Mouse (Mus musculus) intestine, embryonic 16.5 days (tissue): ENCODE data around the gene Nfkbie. TPM values are rescaled to one million over a fixed set of nuclear protein-coding genes. Genes with fewer than 3 reads are reported as not detected.
A peak's percentile ranks its signal among the peaks of the same experiment; 100 is the strongest.

Experiments
- ATAC-seq: fragments of 200-750 bp; cut with Nextera tagmentation; 2 replicates; pipeline ENCODE4 v1.8.0; 2017; ENCODE audit warnings: moderate TSS enrichment, moderate library complexity
- H3K27ac ChIP-seq: fragments of 300-500 bp; sonication (generic); 2 replicates; pipeline ENCODE4 v1.5.1; 2014; ENCODE audit warnings: mild to moderate bottlenecking, low read length
- H3K27me3 ChIP-seq: fragments of 300-500 bp; sonication (generic); replicated peaks from 2 replicates; pipeline ENCODE4 v1.6.1; 2014; ENCODE audit warnings: low read length, control low read depth, mixed read lengths; ENCODE audit not compliant: control insufficient read depth, insufficient read depth
- H3K36me3 ChIP-seq: fragments of 300-500 bp; sonication (generic); 2 replicates; pipeline ENCODE4 v1.6.1; 2014; ENCODE audit warnings: low read length, control low read depth; ENCODE audit not compliant: control insufficient read depth, insufficient read depth
- H3K4me1 ChIP-seq: fragments of 300-500 bp; sonication (generic); 2 replicates; pipeline ENCODE4 v1.6.1; 2014; ENCODE audit warnings: low read length, control low read depth, mixed read lengths; ENCODE audit not compliant: control insufficient read depth, insufficient read depth
- H3K4me2 ChIP-seq: fragments of 300-500 bp; sonication (generic); 2 replicates; pipeline ENCODE4 v1.6.1; 2014; ENCODE audit warnings: low read depth, low read length, control low read depth
- H3K4me3 ChIP-seq: fragments of 300-500 bp; sonication (generic); 2 replicates; pipeline ENCODE4 v1.5.1; 2014; ENCODE audit warnings: mild to moderate bottlenecking, low read length
- H3K9ac ChIP-seq: fragments of 300-500 bp; sonication (generic); 2 replicates; pipeline ENCODE4 v1.6.1; 2014; ENCODE audit warnings: low read depth, low read length
- H3K9me3 ChIP-seq: fragments of 300-500 bp; sonication (generic); 2 replicates; pipeline ENCODE4 v1.6.1; 2016; ENCODE audit warnings: low read length, control low read depth; ENCODE audit not compliant: control insufficient read depth
- WGBS: fragments of 180-500 bp; shearing (Covaris S2); extraction: QIAGEN DNeasy Blood & Tissue Kit; methylation state at CpG from one replicate; pipeline ENCODE4 v1.1.7; 2014; 5-methylcytosine and 5-hydroxymethylcytosine counted together
- polyA plus RNA-seq: library from polyadenylated mRNA; unstranded; fragments of >200 nt; fragmentation: Nextera tagmentation; extraction: Ambion mirVana; gene quantifications from 2 replicates; pipeline ENCODE4 v1.2.1, GENCODE M21; 2015

Gene Nfkbie
- 5.0 and 5.5 TPM in 2 replicates for polyA plus RNA-seq

- Histone ChIP-seq H3K27me3 (peaks cover 9% of the 10 kb centered on the region), H3K9ac (peak within 1 kb of the TSS; percentile 74), H3K4me3 (peak within 1 kb of the TSS; percentile 72), H3K36me3 (no peaks in the 10 kb centered on the region), H3K9me3 (no peaks in the 10 kb centered on the region), H3K4me2 (peak within 1 kb of the TSS; percentile 94), H3K27ac (no peak within 1 kb of the TSS), H3K4me1 (peaks cover 11% of the 10 kb centered on the region; the same call in 1 of the 2 replicates)
- under 1% methylated on average over 45 of the region's 45 CpGs for WGBS
- peak; percentile 88 for ATAC-seq
Measured at GRCm38 (mm10) chr17:45555452-45556106, at the start of gene Nfkbie. Nfkbie (plus strand) TSS chr17:45555703.

- WGBS = 71% methylated on average over 6 of the region's 6 CpGs
Measured at GRCm38 (mm10) chr17:45505941-45506465, 49.5 kb upstream of the Nfkbie start.

GRCm38 (mm10) chr17:45506700-45507189 is 48.8 kb upstream of the Nfkbie start, which contains the start of gene Aars2:
Aars2 (plus strand) TSS chr17:45506841.
- ATAC-seq = peak; percentile 95
- Histone ChIP-seq H3K27me3 (no peaks in the 10 kb centered on the region), H3K9me3 (no peaks in the 10 kb centered on the region), H3K4me1 (peaks cover 3% of the 10 kb centered on the region; the same call in 1 of the 2 replicates), H3K27ac (peak within 1 kb of the TSS; percentile 80), H3K36me3 (0 out of 2 replicates have a peak, but pooled peaks cover 2% of the 10 kb centered on the region), H3K4me2 (peak within 1 kb of the TSS; percentile 37), H3K9ac (peak within 1 kb of the TSS; percentile 87), H3K4me3 (peak within 1 kb of the TSS; percentile 96)
- under 1% methylated on average over 42 of the region's 42 CpGs for WGBS

More at GRCm38 (mm10) chr17:45505941-45506465, 49.5 kb upstream of the Nfkbie start:
- Histone ChIP-seq H3K36me3 (0 out of 2 replicates have a peak, but pooled peaks cover 2% of the 10 kb centered on the region), H3K9ac (no peak overlapping the region), H3K9me3 (no peaks in the 10 kb centered on the region), H3K4me1 (peaks cover 3% of the 10 kb centered on the region; the same call in 1 of the 2 replicates), H3K4me2 (no peak overlapping the region), H3K27ac (no peak overlapping the region), H3K4me3 (no peak overlapping the region), H3K27me3 (no peaks in the 10 kb centered on the region)
- ATAC-seq = no peak

- no peak for ATAC-seq
- Histone ChIP-seq H3K4me3 (no peak overlapping the region), H3K4me2 (no peak overlapping the region), H3K27ac (no peak overlapping the region), H3K36me3 (0 out of 2 replicates have a peak, but pooled peaks cover 6% of the 10 kb centered on the region), H3K9ac (no peak overlapping the region), H3K9me3 (no peaks in the 10 kb centered on the region), H3K27me3 (no peaks in the 10 kb centered on the region), H3K4me1 (0 out of 2 replicates have a peak, but pooled peaks cover 3% of the 10 kb centered on the region)
- 91% methylated on average over 4 of the region's 4 CpGs for WGBS
Measured at GRCm38 (mm10) chr17:45510871-45511270, 44.6 kb upstream of the Nfkbie start.

- Histone ChIP-seq H3K9me3 (no peaks in the 10 kb centered on the region), H3K4me3 (no peak overlapping the region), H3K27ac (no peak overlapping the region), H3K36me3 (0 out of 2 replicates have a peak, but pooled peaks cover 6% of the 10 kb centered on the region), H3K27me3 (no peaks in the 10 kb centered on the region), H3K4me2 (no peak overlapping the region), H3K4me1 (no peaks in the 10 kb centered on the region; the same call in 1 of the 2 replicates), H3K9ac (no peak overlapping the region)
- whole genome bisulfite sequencing = 93% methylated on average over 4 of the region's 4 CpGs
- no peak for ATAC-seq
Measured at GRCm38 (mm10) chr17:45511757-45512156, 43.7 kb upstream of the Nfkbie start.

DNA sequence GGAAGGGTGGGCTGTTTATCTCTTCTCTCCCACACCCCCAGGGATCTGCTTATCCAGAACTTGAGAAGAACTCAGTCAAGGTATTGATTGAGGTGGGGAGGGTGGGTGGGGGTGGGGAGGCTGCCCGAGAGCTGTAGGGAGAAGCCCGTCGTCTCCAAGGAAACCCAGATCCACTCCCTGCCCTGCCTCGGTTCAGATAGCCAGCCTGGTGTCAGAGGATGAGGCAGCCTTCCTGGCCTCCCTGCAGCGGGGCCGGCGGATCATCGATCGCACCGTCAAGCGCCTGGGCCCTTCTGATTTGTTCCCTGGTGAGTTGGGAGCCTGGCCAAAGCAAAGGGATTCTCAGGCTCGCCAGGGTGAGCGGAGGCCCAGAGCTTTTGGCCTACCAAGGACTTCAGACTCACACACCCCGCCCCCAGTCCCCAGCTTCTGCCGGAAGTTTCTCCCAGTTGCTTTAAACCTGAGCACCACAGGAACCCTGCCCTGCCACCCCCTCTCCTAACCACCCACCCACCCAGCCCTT is 40.2 kb upstream of the Nfkbie start:
- ATAC-seq = peak; percentile 57; the same call in 1 of the 2 replicates
- Histone ChIP-seq H3K27ac (no peak overlapping the region), H3K9ac (no peak overlapping the region), H3K36me3 (peaks cover 10% of the 10 kb centered on the region), H3K4me1 (no peaks in the 10 kb centered on the region; the same call in 1 of the 2 replicates), H3K9me3 (no peaks in the 10 kb centered on the region), H3K4me3 (no peak overlapping the region), H3K4me2 (no peak overlapping the region), H3K27me3 (no peaks in the 10 kb centered on the region)
- 53% methylated on average over 15 of the region's 15 CpGs for WGBS

DNA sequence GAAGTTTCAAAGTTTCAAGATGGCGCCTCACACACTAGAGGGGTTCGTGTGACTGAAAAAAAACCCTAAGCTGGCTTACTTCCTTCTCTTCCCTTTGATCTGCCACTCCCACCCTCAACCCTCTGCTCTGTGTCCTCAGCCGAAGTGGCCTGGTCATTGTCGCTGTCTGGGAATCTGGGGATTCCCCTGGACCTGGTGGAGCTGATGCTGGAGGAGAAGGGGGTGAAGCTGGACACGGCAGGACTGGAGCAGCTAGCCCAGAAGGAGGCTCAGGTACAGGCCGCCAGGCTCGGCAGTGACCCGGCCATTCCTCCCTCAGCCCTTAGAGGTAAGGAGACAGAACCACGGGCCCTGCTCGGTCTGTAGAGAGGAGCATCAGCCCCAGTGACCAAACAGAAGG is 39.7 kb upstream of the Nfkbie start:
- H3K27ac ChIP-seq = no peak overlapping the region
- H3K4me3 ChIP-seq = no peak overlapping the region
- no peak for ATAC-seq
- H3K27me3 ChIP-seq = no peaks in the 10 kb centered on the region
- WGBS = 81% methylated on average over 10 of the region's 10 CpGs
- no peak overlapping the region for H3K4me2 ChIP-seq
- H3K9me3 ChIP-seq = no peaks in the 10 kb centered on the region
- peaks cover 10% of the 10 kb centered on the region for H3K36me3 ChIP-seq
- no peaks in the 10 kb centered on the region; the same call in 1 of the 2 replicates for H3K4me1 ChIP-seq
- no peak overlapping the region for H3K9ac ChIP-seq

DNA sequence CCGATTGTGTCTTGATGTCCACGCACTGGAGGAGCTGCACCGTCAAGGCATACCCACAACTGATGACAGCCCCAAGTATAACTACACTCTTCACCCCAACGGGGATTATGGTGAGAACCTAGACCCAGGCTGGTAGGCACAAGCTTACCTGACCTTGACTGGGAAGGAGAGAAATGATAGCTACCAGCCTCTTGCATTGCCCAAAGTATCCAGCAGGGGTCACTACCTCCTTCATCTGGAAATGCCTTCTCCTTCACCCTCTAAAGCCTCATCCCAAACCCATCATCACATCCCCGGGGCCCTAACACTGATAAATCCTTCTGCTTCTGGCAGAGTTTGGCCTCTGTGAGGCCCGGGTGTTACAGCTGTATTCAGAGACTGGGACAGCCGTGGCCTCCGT is 39.0 kb upstream of the Nfkbie start:
- Histone ChIP-seq H3K9ac (no peak overlapping the region), H3K27ac (no peak overlapping the region), H3K36me3 (peaks cover 10% of the 10 kb centered on the region), H3K27me3 (no peaks in the 10 kb centered on the region), H3K9me3 (no peaks in the 10 kb centered on the region), H3K4me3 (no peak overlapping the region), H3K4me2 (no peak overlapping the region), H3K4me1 (no peaks in the 10 kb centered on the region; the same call in 1 of the 2 replicates)
- 52% methylated on average over 8 of the region's 8 CpGs for whole genome bisulfite sequencing
- 0 out of 2 replicates have a peak, but pooled peaks have one; percentile 11 for ATAC-seq

DNA sequence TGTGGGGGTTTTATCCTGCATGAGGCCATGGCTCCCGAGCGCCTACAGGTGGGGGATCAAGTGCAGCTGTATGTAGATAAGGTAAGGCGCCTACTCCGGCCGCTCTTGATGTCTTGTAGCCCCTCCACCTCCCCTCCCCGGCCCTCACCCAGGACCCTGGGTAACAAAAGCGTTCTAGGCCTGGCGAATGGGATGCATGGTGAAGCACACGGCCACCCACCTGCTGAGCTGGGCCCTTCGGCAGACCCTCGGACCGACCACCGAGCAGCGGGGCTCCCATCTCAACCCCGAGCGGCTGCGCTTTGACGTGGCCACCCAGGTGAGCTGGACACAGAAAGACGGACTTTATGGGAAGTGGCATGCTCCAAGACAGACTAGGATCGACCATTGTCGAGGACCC is 38.4 kb upstream of the Nfkbie start:
- H3K36me3 ChIP-seq = peaks cover 10% of the 10 kb centered on the region
- no peak overlapping the region for H3K27ac ChIP-seq
- no peaks in the 10 kb centered on the region; the same call in 1 of the 2 replicates for H3K4me1 ChIP-seq
- H3K9ac ChIP-seq = no peak overlapping the region
- no peak overlapping the region for H3K4me2 ChIP-seq
- 91% methylated on average over 21 of the region's 21 CpGs for WGBS
- no peaks in the 10 kb centered on the region for H3K27me3 ChIP-seq
- H3K4me3 ChIP-seq = no peak overlapping the region
- ATAC-seq = no peak
- H3K9me3 ChIP-seq = no peaks in the 10 kb centered on the region
